Mouse (Mus musculus): ENCODE results near the gene BC048403.
"Not testable (repeated sequence)": the region's sequence is repeated elsewhere in the genome, so short reads cannot be mapped to it uniquely, and the experiment has no call there.

Gene BC048403

GRCm38 (mm10) chr10:121759095-121759494, 19.4 kb downstream of the BC048403 start:
- no peak for DNase-seq

- no peak for DNase-seq
These were observed 22.4 kb downstream of the BC048403 start for GRCm38 (mm10) chr10:121762141-121762540.

DNA sequence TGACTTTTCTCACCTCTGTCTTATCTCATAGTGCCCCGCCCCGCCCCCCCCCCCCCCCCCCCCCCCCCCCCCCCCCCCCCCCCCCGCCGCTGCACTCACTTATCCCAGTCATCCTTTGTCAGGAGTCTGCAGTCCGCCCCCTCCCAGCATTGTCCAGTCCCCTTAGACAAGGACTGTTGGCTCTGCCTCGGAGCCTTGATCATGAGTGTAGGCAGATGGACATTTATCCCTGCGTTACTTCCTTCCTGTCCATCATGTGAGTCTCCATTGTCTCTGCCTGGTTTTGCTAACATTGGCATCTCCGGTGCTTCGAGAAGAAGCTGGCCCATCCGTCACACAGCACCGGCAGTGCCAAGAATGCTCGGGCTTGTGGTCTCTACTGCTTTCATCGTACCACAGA, 23.5 kb downstream of the BC048403 start:
- DNase-seq: no peak

- no peak for DNase-seq
These were observed 24.9 kb downstream of the BC048403 start for GRCm38 (mm10) chr10:121764469-121765173.

- no peak for DNase-seq
These were observed 25.7 kb downstream of the BC048403 start for GRCm38 (mm10) chr10:121765174-121766057.

- DNase-seq: not testable (repeated sequence)
These were observed 27.6 kb downstream of the BC048403 start for GRCm38 (mm10) chr10:121767295-121767694.

DNA sequence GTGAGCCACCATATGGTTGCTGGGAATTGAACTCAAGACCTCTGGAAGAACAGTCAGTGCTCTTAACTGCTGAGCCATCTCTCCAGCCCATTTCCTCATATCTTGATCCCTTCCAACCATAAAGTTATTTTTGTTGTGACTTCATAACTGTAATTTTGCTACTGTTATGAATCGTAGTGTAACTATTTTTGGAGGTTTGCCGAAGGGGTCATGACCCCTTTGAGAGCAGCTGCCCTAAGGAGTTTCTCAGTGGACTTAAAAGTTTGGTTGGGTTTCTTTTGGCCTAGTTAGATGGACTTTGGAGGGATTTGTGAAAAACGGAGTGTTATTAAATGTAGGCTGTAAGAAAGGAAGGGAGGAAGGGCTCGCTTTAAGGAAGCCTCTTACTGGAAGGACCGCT, 30.0 kb downstream of the BC048403 start:
- no peak for DNase-seq

DNA sequence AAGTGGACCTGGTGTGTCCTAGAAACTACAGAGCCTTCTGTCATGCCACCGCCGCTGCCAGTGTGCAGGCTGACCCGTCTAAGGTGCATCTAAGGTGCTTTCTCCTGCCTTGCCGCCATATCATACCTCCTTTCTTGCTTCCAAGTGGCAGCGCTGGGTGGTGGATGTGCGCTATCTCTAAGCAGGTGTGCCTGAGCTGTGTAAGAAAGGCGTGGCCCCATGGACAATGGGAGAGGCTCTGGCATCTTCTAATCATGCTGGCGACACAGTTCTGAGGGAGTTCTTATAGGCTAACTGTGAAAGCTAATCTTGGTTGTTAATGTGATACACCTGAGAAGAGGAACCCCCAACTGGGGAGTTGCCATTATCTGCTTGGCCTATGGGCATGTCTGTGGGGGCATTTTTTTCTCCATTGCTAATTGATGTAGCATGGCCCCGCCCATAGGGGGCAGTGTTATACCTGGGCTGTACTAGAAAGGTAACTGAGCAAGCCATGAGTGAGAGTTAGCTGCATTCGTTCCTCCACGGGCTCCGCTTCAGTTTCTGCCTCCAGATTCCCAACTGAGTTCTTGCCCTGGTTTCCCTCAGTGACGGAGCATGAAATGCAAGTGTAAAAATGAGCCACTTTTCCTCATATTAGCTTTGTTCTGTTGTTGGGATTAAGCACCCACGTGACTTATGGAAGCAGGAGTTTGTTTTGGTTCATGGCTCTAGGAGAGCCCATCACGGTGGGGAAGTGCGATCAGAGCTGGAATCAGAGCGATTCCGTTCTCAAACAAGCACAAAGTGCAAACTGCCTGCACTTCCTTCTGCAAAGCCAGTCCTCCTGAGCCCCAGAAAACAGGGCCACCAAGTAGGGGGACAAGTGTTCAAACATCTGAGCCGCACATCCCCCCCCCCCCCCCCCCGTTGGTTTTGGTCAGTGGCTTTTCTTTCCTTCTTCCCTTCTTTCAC, 31.2 kb downstream of the BC048403 start:
- DNase-seq: no peak

DNA sequence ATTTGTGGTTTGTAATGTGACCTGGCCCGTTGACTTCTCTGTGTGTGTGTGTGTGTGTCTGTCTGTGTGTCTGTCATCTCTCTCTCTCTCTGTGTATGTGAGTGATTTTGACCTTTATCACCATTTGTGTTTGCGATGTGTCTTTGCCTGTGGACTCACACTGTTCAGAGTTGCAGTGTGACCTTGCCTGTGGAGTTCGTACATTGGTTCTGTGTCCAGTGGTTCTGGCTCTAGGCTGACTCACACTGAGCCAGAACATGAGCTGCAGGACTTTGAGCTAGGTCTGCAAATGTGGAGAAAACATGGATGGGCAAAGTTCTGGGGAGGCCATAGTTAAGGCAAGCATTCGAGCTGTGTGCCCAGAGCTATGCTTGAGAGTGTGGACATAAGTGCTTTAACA, 34.1 kb downstream of the BC048403 start:
- DNase-seq: no peak

DNA sequence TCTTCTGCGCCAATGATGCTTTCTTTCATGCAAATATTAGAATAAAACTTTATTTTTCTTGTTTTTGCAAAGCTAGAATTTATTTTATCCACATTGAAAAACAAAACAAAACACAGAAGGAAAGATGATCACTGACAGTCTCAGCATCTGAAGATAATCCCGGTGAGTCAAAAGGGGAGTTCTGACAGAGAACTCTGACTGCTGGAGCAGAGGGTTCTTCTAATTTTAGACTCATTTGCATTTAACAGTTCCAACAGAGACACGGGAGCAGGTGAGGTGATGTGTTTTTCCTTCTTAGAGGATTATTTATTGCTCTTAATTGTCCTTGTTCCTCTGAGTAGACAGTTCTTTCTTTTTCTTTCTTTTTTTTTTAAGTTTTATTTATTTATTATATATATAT, 36.3 kb downstream of the BC048403 start:
- no peak for DNase-seq

DNA sequence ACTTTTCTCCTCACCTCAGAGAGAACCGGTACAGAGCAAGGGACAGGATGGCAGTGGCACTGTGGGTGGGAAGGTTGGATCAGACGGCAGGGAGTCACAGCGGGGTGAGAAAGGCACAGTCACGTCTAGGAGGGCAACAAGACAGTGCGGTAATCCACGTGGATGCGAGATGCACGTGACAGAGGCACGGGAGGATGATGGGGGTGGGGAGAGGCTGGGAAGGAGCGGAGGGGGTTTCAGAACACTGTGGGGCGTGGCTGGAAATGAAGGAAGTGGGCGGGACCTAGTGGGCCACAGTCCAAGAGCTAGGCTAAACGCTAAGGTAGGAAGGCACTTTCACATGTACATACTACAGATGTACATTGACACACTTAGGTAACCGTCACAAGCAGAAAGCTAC, 41.4 kb downstream of the BC048403 start:
- DNase-seq: no peak

DNA sequence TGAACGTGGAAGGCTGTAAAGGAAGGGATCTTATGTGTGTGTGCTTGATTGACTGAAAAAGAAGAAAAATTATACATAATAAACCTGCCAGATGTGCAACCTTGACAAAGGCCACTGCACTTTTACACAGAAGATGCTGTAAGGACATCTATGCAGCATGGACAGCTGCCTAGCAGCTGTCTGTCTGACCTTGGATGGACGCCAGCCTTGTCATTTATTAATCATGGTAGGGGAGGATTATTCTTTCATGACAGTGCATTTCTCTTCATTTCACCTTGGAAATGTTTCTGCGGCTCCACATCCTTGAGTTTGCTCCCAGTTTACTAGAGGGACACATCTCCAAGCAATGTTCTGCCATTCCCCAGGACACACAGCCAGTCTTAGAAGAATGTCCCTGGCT, 48.8 kb downstream of the BC048403 start:
- no peak for DNase-seq

- no peak for DNase-seq
These were observed 50.3 kb downstream of the BC048403 start for GRCm38 (mm10) chr10:121790078-121790477.

DNA sequence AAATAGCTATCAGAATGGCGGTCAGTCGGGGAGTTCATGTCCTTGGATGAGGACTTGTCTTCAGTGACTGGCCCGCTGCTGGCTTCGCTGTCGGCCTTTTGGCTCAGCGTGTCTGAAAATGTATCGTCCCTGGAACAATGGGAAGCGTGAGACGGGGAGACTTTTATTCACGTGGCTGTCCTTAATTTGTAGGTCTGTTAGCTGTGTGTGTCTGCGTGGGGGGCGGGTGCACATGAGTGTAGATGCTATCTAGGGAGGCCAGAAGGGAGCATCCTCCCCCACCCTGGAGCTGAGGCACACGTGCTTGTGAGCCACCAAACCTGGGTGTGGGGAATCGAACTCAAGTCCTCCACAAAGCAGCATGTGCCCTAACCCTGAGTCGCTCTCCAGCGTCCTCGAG, 52.9 kb downstream of the BC048403 start:
- DNase-seq: no peak

DNA sequence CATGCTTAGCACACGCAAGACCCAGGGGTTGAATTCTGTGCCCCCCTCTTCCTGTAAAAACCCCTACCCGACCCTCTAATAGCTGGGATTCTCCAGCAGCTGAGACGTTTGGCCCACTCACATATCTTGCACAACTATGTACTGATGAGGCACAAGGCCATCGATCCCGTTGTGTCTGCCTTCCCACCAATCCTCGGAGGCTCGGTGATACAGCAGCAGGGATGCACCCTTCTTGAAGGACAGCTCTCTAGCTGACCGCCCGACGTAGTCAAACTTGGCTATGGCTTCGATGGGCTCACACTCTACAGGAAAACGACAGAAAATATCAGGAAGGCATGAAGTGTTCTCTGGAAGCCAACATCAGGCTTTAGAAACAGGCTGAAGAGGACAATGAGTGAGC, 54.7 kb downstream of the BC048403 start:
- no peak for DNase-seq

- no peak for DNase-seq
These were observed 56.5 kb downstream of the BC048403 start for GRCm38 (mm10) chr10:121796027-121796802.

- no peak for DNase-seq
These were observed 60.3 kb downstream of the BC048403 start for GRCm38 (mm10) chr10:121800041-121800440.
